Mouse (Mus musculus) bone marrow, adult 2 months (tissue): ENCODE measurements at regions not wholly inside any gene's neighbourhood (a gene's known extent, or its start where the extent isn't known, plus 50 kb on each side); places are given as distances from the start of the nearest gene placed in this dataset.

Experiments
- CTCF ChIP-seq: fragments of 200-500 bp; IDR thresholded peaks from 2 replicates; pipeline ENCODE4 v1.5.1; 2011; ENCODE audit warnings: low read length, control low read depth; ENCODE audit not compliant: control insufficient read depth, insufficient read depth
- POLR2A ChIP-seq: fragments of 200-500 bp; IDR thresholded peaks from 2 replicates; pipeline ENCODE4 v1.6.1; 2011; ENCODE audit warnings: low read depth, mild to moderate bottlenecking, control low read depth, low read length, borderline replicate concordance; ENCODE audit not compliant: control insufficient read depth

DNA sequence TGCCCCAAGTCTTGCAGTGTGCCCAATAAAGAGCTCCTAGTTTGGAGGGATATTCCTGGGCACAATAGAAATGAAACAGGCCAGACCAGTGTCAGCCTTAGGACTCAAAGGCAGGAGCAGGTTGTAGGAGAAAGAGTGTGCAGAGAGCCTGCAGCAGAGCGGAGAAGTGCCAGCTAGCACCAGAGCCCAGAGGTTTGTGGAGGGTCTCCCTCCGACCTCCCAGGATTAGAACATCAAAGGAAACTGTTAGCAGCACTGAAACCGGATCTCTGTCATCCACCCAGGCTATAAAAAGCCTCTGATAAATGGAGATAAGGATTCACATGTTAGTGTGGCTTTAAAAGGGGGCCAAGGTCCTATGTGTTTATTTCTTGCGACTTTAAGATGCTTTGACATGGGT lies 196.0 kb downstream of the Smoc2 start:
- TF ChIP-seq CTCF (no peak), POLR2A (no peak)
